Mouse (Mus musculus) lung, embryonic 14.5 days (tissue): ENCODE measurements at regions not wholly inside any gene's neighbourhood (a gene's known extent, or its start where the extent isn't known, plus 50 kb on each side); places are given as distances from the start of the nearest gene placed in this dataset.
A peak's percentile ranks its signal among the peaks of the same experiment; 100 is the strongest.

Experiments used
- ATAC-seq: fragments of 200-750 bp; cut with Nextera tagmentation; 2 replicates; pipeline ENCODE4 v1.8.0; 2017; ENCODE audit warnings: mild to moderate bottlenecking, moderate TSS enrichment, moderate library complexity; ENCODE audit not compliant: insufficient read depth
- DNase-seq: peaks from one replicate; pipeline ENCODE4 v3.0.0-alpha.2; 2015
- H3K27ac ChIP-seq: fragments of 300-500 bp; sonication (generic); 2 replicates; pipeline ENCODE4 v1.5.1; 2014; ENCODE audit warnings: low read depth, mild to moderate bottlenecking, moderate library complexity
- H3K27me3 ChIP-seq: fragments of 300-500 bp; sonication (generic); 2 replicates; pipeline ENCODE4 v1.6.1; 2014; ENCODE audit warnings: low read length, control low read depth; ENCODE audit not compliant: insufficient read depth
- H3K36me3 ChIP-seq: fragments of 300-500 bp; sonication (generic); 2 replicates; pipeline ENCODE4 v1.6.1; 2014; ENCODE audit warnings: control low read depth; ENCODE audit not compliant: insufficient read depth
- H3K4me1 ChIP-seq: fragments of 300-500 bp; sonication (generic); 2 replicates; pipeline ENCODE4 v1.6.1; 2014; ENCODE audit warnings: antibody characterized with exemption, control low read depth; ENCODE audit not compliant: insufficient read depth
- H3K4me2 ChIP-seq: fragments of 300-500 bp; sonication (generic); 2 replicates; pipeline ENCODE4 v1.6.1; 2014; ENCODE audit warnings: mild to moderate bottlenecking
- H3K4me3 ChIP-seq: fragments of 300-500 bp; sonication (generic); 2 replicates; pipeline ENCODE4 v1.5.1; 2014; ENCODE audit warnings: low read depth, low read length
- H3K9ac ChIP-seq: fragments of 300-500 bp; sonication (generic); 2 replicates; pipeline ENCODE4 v1.6.1; 2014
- H3K9me3 ChIP-seq: fragments of 300-500 bp; sonication (generic); 2 replicates; pipeline ENCODE4 v1.6.1; 2016; ENCODE audit warnings: low read depth, low read length, control low read depth
- CTCF ChIP-seq: IDR thresholded peaks from 2 replicates; pipeline ENCODE4 v1.5.1; 2016; ENCODE audit warnings: antibody characterized with exemption, low read depth
- WGBS: fragments of 180-500 bp; shearing (Covaris S2); extraction: QIAGEN DNeasy Blood & Tissue Kit; methylation state at CpG from one replicate; pipeline ENCODE4 v1.1.7; 2014; 5-methylcytosine and 5-hydroxymethylcytosine counted together

GRCm38 (mm10) chr13:85570886-85571527, 282.1 kb upstream of the Rasa1 start:
- DNase-seq = no peak
- H3K4me2 ChIP-seq = no peak overlapping the region
- 74% methylated on average over 2 of the region's 2 CpGs for WGBS
- no peak for ATAC-seq
- H3K9ac ChIP-seq = no peak overlapping the region
- H3K27me3 ChIP-seq = no peaks in the 10 kb centered on the region
- H3K36me3 ChIP-seq = no peaks in the 10 kb centered on the region
- H3K9me3 ChIP-seq = no peaks in the 10 kb centered on the region
- H3K27ac ChIP-seq = no peak overlapping the region
- no peaks in the 10 kb centered on the region for H3K4me1 ChIP-seq
- TF ChIP-seq CTCF = no peak
- no peak overlapping the region for H3K4me3 ChIP-seq

DNA sequence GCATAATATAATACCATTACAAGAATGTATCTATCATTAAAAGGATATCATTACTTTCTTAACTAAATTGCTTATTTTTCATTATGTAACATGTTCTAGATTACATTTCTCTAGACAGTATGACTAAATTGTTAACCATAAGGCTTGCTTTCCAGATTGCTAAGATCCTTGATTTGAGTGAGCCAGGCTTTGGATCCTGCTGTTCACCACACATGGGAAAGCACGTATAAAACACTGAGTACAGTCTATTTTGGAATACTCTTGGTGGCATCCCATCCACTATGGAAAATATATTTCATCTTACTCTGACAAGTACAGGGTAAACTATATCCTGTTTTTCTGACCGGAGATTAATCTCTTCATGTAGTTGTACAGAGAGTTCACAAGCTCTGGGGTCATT, 268.9 kb upstream of the Rasa1 start:
- DNase-seq (no peak), ATAC-seq (no peak)
- H3K4me1 ChIP-seq = no peaks in the 10 kb centered on the region
- no peak overlapping the region for H3K4me2 ChIP-seq
- no peak for TF ChIP-seq CTCF
- no peaks in the 10 kb centered on the region for H3K36me3 ChIP-seq
- H3K9me3 ChIP-seq = no peaks in the 10 kb centered on the region
- no peaks in the 10 kb centered on the region for H3K27me3 ChIP-seq
- no peak overlapping the region for H3K9ac ChIP-seq
- 72% methylated on average over 2 of the region's 2 CpGs for WGBS
- H3K27ac ChIP-seq = no peak overlapping the region
- no peak overlapping the region for H3K4me3 ChIP-seq

GRCm38 (mm10) chr13:85556101-85556853, 267.3 kb upstream of the Rasa1 start:
- no peaks in the 10 kb centered on the region for H3K27me3 ChIP-seq
- no peaks in the 10 kb centered on the region for H3K4me1 ChIP-seq
- ATAC-seq = peak; percentile 93
- WGBS = 4% methylated on average over 5 of the region's 5 CpGs
- no peak overlapping the region for H3K4me3 ChIP-seq
- peak; percentile 89 for DNase-seq
- no peak overlapping the region for H3K27ac ChIP-seq
- H3K9me3 ChIP-seq = no peaks in the 10 kb centered on the region
- H3K4me2 ChIP-seq = no peak overlapping the region
- peak; percentile 59 for TF ChIP-seq CTCF
- H3K9ac ChIP-seq = no peak overlapping the region
- H3K36me3 ChIP-seq = no peaks in the 10 kb centered on the region

GRCm38 (mm10) chr13:85553072-85553471, 264.1 kb upstream of the Rasa1 start:
- TF ChIP-seq CTCF = no peak
- H3K4me1 ChIP-seq = no peaks in the 10 kb centered on the region
- H3K27ac ChIP-seq = no peak overlapping the region
- H3K9ac ChIP-seq = no peak overlapping the region
- no peak overlapping the region for H3K4me3 ChIP-seq
- ATAC-seq = no peak
- no peak overlapping the region for H3K4me2 ChIP-seq
- no peaks in the 10 kb centered on the region for H3K27me3 ChIP-seq
- H3K9me3 ChIP-seq = no peaks in the 10 kb centered on the region
- WGBS = 66% methylated on average over 3 of the region's 3 CpGs
- no peak for DNase-seq
- no peaks in the 10 kb centered on the region for H3K36me3 ChIP-seq

GRCm38 (mm10) chr13:85509671-85510070, 220.7 kb upstream of the Rasa1 start:
- no peaks in the 10 kb centered on the region for H3K36me3 ChIP-seq
- 33% methylated on average over 1 of the region's 1 CpGs for WGBS
- no peak for DNase-seq
- H3K27ac ChIP-seq = no peak overlapping the region
- H3K4me1 ChIP-seq = 0 out of 2 replicates have a peak, but pooled peaks cover 3% of the 10 kb centered on the region
- TF ChIP-seq CTCF = no peak
- no peak overlapping the region for H3K4me3 ChIP-seq
- no peak for ATAC-seq
- H3K9me3 ChIP-seq = no peaks in the 10 kb centered on the region
- no peak overlapping the region for H3K9ac ChIP-seq
- H3K27me3 ChIP-seq = no peaks in the 10 kb centered on the region
- no peak overlapping the region for H3K4me2 ChIP-seq

DNA sequence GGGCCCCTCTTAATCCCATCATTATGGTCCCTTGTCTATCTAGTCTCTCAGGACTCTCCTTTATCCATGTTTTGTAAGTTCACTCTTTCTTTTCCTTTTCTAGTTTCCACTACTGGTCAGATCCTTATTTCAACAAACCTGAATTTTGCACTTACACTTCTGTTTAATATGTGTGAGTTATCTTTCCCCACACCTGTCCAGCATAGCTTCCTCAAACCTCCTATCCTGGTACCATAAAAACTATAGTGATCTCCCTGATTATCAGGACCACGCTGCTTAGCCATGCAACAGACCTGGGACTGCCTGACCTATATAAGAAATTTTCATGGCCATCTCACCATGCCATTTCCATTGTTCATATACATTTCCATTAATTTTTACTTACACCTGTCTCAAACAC, 219.6 kb upstream of the Rasa1 start:
- no peak for TF ChIP-seq CTCF
- Histone ChIP-seq H3K9ac (no peak overlapping the region), H3K36me3 (no peaks in the 10 kb centered on the region), H3K27me3 (no peaks in the 10 kb centered on the region), H3K9me3 (no peaks in the 10 kb centered on the region), H3K4me2 (no peak overlapping the region), H3K27ac (no peak overlapping the region), H3K4me1 (0 out of 2 replicates have a peak, but pooled peaks cover 3% of the 10 kb centered on the region), H3K4me3 (no peak overlapping the region)
- DNase-seq (no peak), ATAC-seq (no peak)
- WGBS = 97% methylated on average over 1 of the region's 1 CpGs

- Histone ChIP-seq H3K9me3 (no peaks in the 10 kb centered on the region), H3K4me1 (0 out of 2 replicates have a peak, but pooled peaks cover 3% of the 10 kb centered on the region), H3K4me2 (no peak overlapping the region), H3K4me3 (no peak overlapping the region), H3K27ac (no peak overlapping the region), H3K9ac (no peak overlapping the region), H3K27me3 (no peaks in the 10 kb centered on the region), H3K36me3 (no peaks in the 10 kb centered on the region)
- 39% methylated on average over 6 of the region's 6 CpGs for WGBS
- DNase-seq (peak; percentile 11), ATAC-seq (no peak; the same call in 1 of the 2 replicates)
- TF ChIP-seq CTCF = no peak
Observed at GRCm38 (mm10) chr13:85507374-85508101, 218.6 kb upstream of the Rasa1 start.
